ENCODE assay signal across 9 mouse cellular contexts in genomic region chr3:108225711-108226557, GRCm38 (mm10). TPM values are rescaled to one million over a fixed set of nuclear protein-coding genes. Genes with fewer than 3 reads are reported as not detected.
DNase-seq lines count a peak whose midpoint lies in the region; ATAC-seq and TF ChIP-seq lines count a peak whose summit lies in the region.
"Had no signal": no experiment of that assay in that cellular context is flagged by ENCODE, and none has a peak within 500 bp of the region (broad histone marks: within the 10 kb centered on the region; RNA-seq: fewer than 3 reads in every experiment).

No protein-coding gene starts in this region.

- no peak overlapping the region for H3K27ac ChIP-seq in heart, adult 2 months
- no peak overlapping the region for H3K27ac ChIP-seq in brown adipose tissue, adult 24 weeks (replicated peaks; ENCODE audit: low read depth, low read length)
- no peak overlapping the region for H3K27ac ChIP-seq in heart, embryonic 15.5 days
- no peak overlapping the region for H3K27ac ChIP-seq in olfactory bulb, adult 2 months (ENCODE audit: insufficient read depth, low read depth, low read length)

- no peak for DNase-seq in heart, adult 2 months
- no peak for DNase-seq in heart, postnatal 25 days (ENCODE audit: low spot score)
- peak; percentile 45 to 67 for DNase-seq in kidney, postnatal 4 days
- no peak for DNase-seq in cerebellum, adult 11 months
- no peak for DNase-seq in cerebellum, adult 9-10 months

- no peaks in the 10 kb centered on the region for H3K36me3 ChIP-seq in heart, adult 2 months (ENCODE audit: control insufficient read depth, insufficient read depth, low read length)
- H3K36me3 ChIP-seq in heart, embryonic 15.5 days, result no peaks in the 10 kb centered on the region

- no peak for TF ChIP-seq POLR2A in heart, adult 2 months (IDR thresholded peaks at IDR 0.05; ENCODE audit: insufficient read depth, low read depth, low read length)
- no peak for TF ChIP-seq POLR2A in olfactory bulb, adult 2 months (IDR thresholded peaks at IDR 0.05; ENCODE audit: insufficient read depth, low read depth, low read length)

- H3K27me3 ChIP-seq in heart, adult 2 months (ENCODE audit: control insufficient read depth, insufficient read depth, low read length), result peaks cover 10% of the 10 kb centered on the region
- peaks cover 61% of the 10 kb centered on the region for H3K27me3 ChIP-seq in heart, embryonic 15.5 days

- ATAC-seq in heart, embryonic 15.5 days (replicated peaks; ENCODE audit: insufficient number of reproducible peaks, insufficient read depth, low FRiP score, low read depth), result 0 out of 2 replicates have a peak, but pooled peaks have one; percentile 27

- no peaks in the 10 kb centered on the region for H3K4me1 ChIP-seq in heart, adult 2 months (ENCODE audit: control insufficient read depth, insufficient read depth, low read length)
- no peaks in the 10 kb centered on the region for H3K4me1 ChIP-seq in brown adipose tissue, adult 24 weeks (ENCODE audit: control insufficient read depth, insufficient read depth, insufficient read length, low read length)
- H3K4me1 ChIP-seq in heart, embryonic 15.5 days (replicated peaks), result peaks cover 12% of the 10 kb centered on the region
- peaks cover 8% of the 10 kb centered on the region for H3K4me1 ChIP-seq in olfactory bulb, adult 2 months (ENCODE audit: control insufficient read depth, insufficient read depth, low read length)

- H3K9me3 ChIP-seq in heart, embryonic 15.5 days (replicated peaks), result no peaks in the 10 kb centered on the region

- H3K4me2 ChIP-seq in heart, embryonic 15.5 days, result peak overlapping the region; percentile 90

- TF ChIP-seq EP300 in heart, adult 2 months (IDR thresholded peaks at IDR 0.05; ENCODE audit: insufficient read depth, low read depth, low read length), result no peak

- 7% methylated on average over 67 of the region's 67 CpGs for WGBS in heart, adult 2 months
- 2% methylated on average over 66 of the region's 67 CpGs for WGBS in heart, embryonic 15.5 days
- 8% methylated on average over 67 of the region's 67 CpGs for WGBS in olfactory bulb, adult 2 months

- peak overlapping the region; percentile 42 for H3K4me3 ChIP-seq in heart, adult 2 months
- peak overlapping the region; percentile 49 for H3K4me3 ChIP-seq in brown adipose tissue, adult 24 weeks (ENCODE audit: insufficient read depth, low read depth, low read length)
- peak overlapping the region; percentile 54 for H3K4me3 ChIP-seq in heart, embryonic 15.5 days
- H3K4me3 ChIP-seq in olfactory bulb, adult 2 months (ENCODE audit: insufficient read depth, low read depth, low read length), result peak overlapping the region; percentile 36

- H3K9ac ChIP-seq in heart, adult 2 months (ENCODE audit: low read depth, low read length), result peak overlapping the region; percentile 48; the same call in 1 of the 2 replicates
- peak overlapping the region; percentile 57 for H3K9ac ChIP-seq in heart, embryonic 15.5 days

- no peak for TF ChIP-seq CTCF in heart, adult 2 months (IDR thresholded peaks at IDR 0.05)
- TF ChIP-seq CTCF in olfactory bulb, adult 2 months (IDR thresholded peaks at IDR 0.05; ENCODE audit: insufficient read depth, low read depth, low read length), result no peak

- intact Hi-C loops in heart, adult 2 months (cut with DNase I), result no loop called here
- intact Hi-C loops in heart, postnatal 25 days (cut with DNase I), result no loop called here

- no peaks in the 10 kb centered on the region for H3K79me2 ChIP-seq in heart, adult 2 months (replicated peaks; ENCODE audit: control insufficient read depth, insufficient read depth, low read length)

RNA-seq across cellular contexts. Expression of gene Sypl2, which starts 0.5 kb away (rescaled TPM):
- 1 to 10 TPM in 1 of 2 experiments, under 1 TPM in 1; 0.77 to 1.2 TPM for total RNA-seq in heart, adult 2 months (2021)
- polyA plus RNA-seq in heart, adult 2 months (2012; rRNA removed), result 0.44 and 0.64 TPM in 2 replicates
- total RNA-seq in heart, postnatal 25 days (2021), result under 1 TPM; 0.57 to 0.87 TPM
- polyA plus RNA-seq in brown adipose tissue, adult 24 weeks (2012; ENCODE audit: insufficient read depth, insufficient read length, missing spikeins), result 2.7 and 3.9 TPM in 2 replicates
- 2.0 and 2.2 TPM in 2 replicates for polyA plus RNA-seq in heart, embryonic 15.5 days (2015; fragmentation: Nextera tagmentation; extraction: Ambion mirVana)
- not detected in 2 replicates for polyA plus RNA-seq in olfactory bulb, adult 2 months (2012; ENCODE audit: insufficient read depth, insufficient read length, low replicate concordance, missing spikeins)
- total RNA-seq: hematopoietic stem cell, adult 5-6 weeks had no signal

RNA-seq across cellular contexts. Expression of gene Atxn7l2, which starts 15.2 kb away (rescaled TPM):
- total RNA-seq in heart, adult 2 months (2021), result 1 to 10 TPM; 1.8 to 2.6 TPM
- polyA plus RNA-seq in heart, adult 2 months (2012; rRNA removed), result 4.1 and 4.2 TPM in 2 replicates
- 1 to 10 TPM; 2.4 to 3.3 TPM for total RNA-seq in heart, postnatal 25 days (2021)
- 0.91 and 2.4 TPM in 2 replicates for polyA plus RNA-seq in brown adipose tissue, adult 24 weeks (2012; ENCODE audit: insufficient read depth, insufficient read length, missing spikeins)
- 5.8 and 9.0 TPM in 2 replicates for polyA plus RNA-seq in heart, embryonic 15.5 days (2015; fragmentation: Nextera tagmentation; extraction: Ambion mirVana)
- polyA plus RNA-seq in olfactory bulb, adult 2 months (2012; ENCODE audit: insufficient read depth, insufficient read length, low replicate concordance, missing spikeins), result not detected in 2 replicates

RNA-seq across cellular contexts. Expression of gene Cyb561d1, which starts 24.9 kb away (rescaled TPM):
- total RNA-seq in heart, adult 2 months (2021), result 1 to 10 TPM; 4.9 to 5.4 TPM
- polyA plus RNA-seq in heart, adult 2 months (2012; rRNA removed), result 5.7 and 7.1 TPM in 2 replicates
- total RNA-seq in heart, postnatal 25 days (2021), result 1 to 10 TPM; 4.9 to 5.1 TPM
- 3.5 and 4.8 TPM in 2 replicates for polyA plus RNA-seq in brown adipose tissue, adult 24 weeks (2012; ENCODE audit: insufficient read depth, insufficient read length, missing spikeins)
- polyA plus RNA-seq in heart, embryonic 15.5 days (2015; fragmentation: Nextera tagmentation; extraction: Ambion mirVana), result 2.7 and 3.8 TPM in 2 replicates
- polyA plus RNA-seq in olfactory bulb, adult 2 months (2012; ENCODE audit: insufficient read depth, insufficient read length, low replicate concordance, missing spikeins), result not detected in 2 replicates

RNA-seq across cellular contexts. Expression of gene Psma5, which starts 30.8 kb away (rescaled TPM):
- total RNA-seq in heart, adult 2 months (2021), result 10 to 100 TPM; 48.1 to 49.9 TPM
- 42.4 and 75.5 TPM in 2 replicates for polyA plus RNA-seq in heart, adult 2 months (2012; rRNA removed)
- 10 to 100 TPM; 52.5 to 53.8 TPM for total RNA-seq in heart, postnatal 25 days (2021)
- polyA plus RNA-seq in brown adipose tissue, adult 24 weeks (2012; ENCODE audit: insufficient read depth, insufficient read length, missing spikeins), result 99.2 and 140 TPM in 2 replicates
- polyA plus RNA-seq in heart, embryonic 15.5 days (2015; fragmentation: Nextera tagmentation; extraction: Ambion mirVana), result 174 and 197 TPM in 2 replicates
- not detected in 2 replicates for polyA plus RNA-seq in olfactory bulb, adult 2 months (2012; ENCODE audit: insufficient read depth, insufficient read length, low replicate concordance, missing spikeins)

RNA-seq across cellular contexts. Expression of gene Amigo1, which starts 39.8 kb away (rescaled TPM):
- total RNA-seq in heart, adult 2 months (2021), result 10 to 100 TPM; 16.8 to 17.7 TPM
- polyA plus RNA-seq in heart, adult 2 months (2012; rRNA removed), result 16.4 and 18.6 TPM in 2 replicates
- total RNA-seq in heart, postnatal 25 days (2021), result 10 to 100 TPM; 12.2 to 12.5 TPM
- 5.8 and 10.1 TPM in 2 replicates for polyA plus RNA-seq in brown adipose tissue, adult 24 weeks (2012; ENCODE audit: insufficient read depth, insufficient read length, missing spikeins)
- polyA plus RNA-seq in heart, embryonic 15.5 days (2015; fragmentation: Nextera tagmentation; extraction: Ambion mirVana), result 3.0 and 3.2 TPM in 2 replicates
- 177 and 487 TPM in 2 replicates for polyA plus RNA-seq in olfactory bulb, adult 2 months (2012; ENCODE audit: insufficient read depth, insufficient read length, low replicate concordance, missing spikeins)

Comparison
In these comparisons a context has a peak if more than half of its experiments do, and no peak if none do; other contexts are left out.
1. DNase-seq: peak in kidney, postnatal 4 days (2 of 2); none in heart, adult 2 months (0 of 2), heart, postnatal 25 days (single experiment), cerebellum, adult 11 months (single experiment) and cerebellum, adult 9-10 months (single experiment).
2. Peak in every context shown above with its lines, with median percentiles within 50 percentile points of each other: H3K4me3 ChIP-seq.